Mouse (Mus musculus): ENCODE data around the gene Arhgap44.
A peak's percentile ranks its signal among the peaks of the same experiment; 100 is the strongest.

The Arhgap44 gene

DNA sequence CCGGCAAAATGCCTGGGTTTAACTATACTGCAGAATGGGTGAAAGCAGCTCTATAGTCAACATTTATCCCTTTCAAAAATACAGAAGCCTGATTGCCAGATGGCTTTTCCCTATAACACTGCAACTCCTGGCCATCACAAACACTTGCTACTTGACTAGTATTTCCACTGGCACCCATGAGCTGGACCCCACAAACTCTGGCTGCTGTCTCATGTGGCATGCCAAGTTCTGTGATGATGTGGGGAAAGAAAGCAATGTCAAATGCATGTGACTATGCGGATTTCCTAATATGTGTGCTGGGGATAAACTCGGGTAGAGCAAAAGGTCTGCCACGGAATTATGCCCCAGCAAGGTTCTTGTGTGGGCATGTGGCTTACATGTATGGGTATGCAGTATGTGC lies 156.7 kb downstream of the Arhgap44 start:
- no peak for ATAC-seq (ENCODE audit: low TSS enrichment)

DNA sequence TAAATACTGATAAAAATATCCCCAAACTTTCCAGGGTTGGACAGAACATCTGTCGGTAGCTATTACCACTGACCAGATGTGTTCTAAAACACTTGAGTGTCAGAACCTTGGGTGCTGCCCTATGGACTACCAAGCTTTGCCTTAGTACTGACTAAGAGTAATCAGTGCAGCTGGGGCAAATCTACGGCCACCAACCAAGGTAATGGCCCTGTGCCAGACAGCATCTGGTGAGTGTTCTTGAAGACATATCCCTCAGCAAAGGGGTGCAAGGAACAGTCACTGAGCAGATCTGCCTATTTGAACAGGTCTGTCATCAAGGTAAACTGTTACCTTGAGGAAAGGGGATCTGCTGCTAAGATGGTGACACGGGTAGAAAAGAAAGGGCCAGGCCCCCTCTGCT lies 157.9 kb downstream of the Arhgap44 start:
- no peak for ATAC-seq (ENCODE audit: low TSS enrichment)

DNA sequence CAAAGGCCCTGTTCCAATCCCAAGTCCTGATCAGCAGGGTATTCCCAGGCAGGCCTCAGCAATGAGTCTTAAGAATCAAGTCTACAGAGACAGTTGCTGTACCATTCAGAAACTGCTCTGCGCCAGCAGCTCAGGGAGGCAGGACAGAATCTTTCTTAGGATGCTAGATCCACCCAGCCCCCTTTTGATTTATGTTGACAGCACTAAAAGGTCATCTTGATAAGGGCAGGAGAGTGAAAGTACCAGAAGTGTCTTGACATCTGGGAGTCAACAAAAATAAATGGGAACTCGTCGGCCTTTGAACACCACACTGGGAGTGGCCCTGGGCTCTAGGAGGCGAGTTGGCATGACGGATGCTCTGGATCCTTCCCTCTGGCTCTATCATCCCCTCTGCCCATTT lies 159.2 kb downstream of the Arhgap44 start:
- ATAC-seq (ENCODE audit: low TSS enrichment): no peak

DNA sequence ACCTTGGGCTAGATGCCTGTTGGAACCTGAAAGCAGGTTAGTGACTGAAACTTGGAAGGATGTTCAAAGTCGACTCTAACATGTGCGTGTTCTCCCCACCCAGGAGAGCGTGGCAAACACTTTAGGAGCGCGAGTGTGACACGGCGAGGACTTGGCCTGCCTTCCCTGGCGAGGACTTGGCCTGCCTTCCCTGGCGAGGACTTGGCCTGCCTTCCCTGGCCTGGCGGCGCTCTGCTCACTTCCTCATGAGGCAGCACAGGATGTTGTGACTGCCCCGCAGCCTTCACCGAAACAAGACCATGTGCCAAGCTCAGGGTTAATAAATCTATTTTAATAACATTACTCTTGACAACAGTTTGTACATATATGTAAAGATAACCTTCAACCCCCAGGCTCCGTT lies 161.0 kb downstream of the Arhgap44 start:
- no peak for ATAC-seq (ENCODE audit: low TSS enrichment)

DNA sequence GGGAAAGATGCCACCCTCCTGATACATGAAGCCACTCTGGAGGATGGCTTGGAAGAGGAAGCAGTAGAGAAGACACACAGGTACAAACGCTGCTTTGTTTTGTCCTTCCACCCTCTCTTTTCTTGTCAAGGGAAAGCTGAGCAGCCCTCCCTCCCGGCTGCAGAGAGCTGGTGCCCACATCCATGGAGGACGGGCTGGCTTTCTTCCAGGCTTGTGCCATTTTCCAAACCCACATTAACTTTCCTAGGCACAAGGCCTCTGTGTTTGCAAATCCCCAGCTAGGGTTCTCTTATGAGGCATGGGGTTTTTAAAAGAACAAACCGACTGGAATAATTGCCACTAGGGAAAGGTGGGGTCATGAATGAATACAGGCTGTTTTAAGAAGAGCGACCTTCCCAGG lies 163.1 kb downstream of the Arhgap44 start:
- ATAC-seq (ENCODE audit: low TSS enrichment): peak; percentile 38; the same call in 1 of the 2 replicates

DNA sequence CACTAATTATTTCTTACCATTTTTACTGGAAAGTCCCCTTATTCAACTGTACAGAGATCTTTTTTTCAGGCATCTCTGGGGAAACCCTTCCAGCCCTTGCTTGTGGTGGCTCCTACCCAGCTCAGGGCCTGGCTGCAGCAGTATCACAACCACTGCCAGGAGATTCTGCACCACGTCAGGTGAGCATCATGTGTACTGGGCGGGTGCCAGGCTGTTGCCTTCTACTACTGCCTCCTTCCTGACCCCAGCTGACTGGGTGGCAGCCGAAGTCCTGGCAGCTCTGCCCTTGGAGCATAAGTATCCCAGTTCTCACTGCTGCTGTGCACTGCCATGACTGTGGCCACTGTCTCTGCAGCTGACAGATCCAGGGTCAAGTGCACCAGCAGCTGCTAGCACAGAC lies 164.3 kb downstream of the Arhgap44 start:
- ATAC-seq (ENCODE audit: low TSS enrichment): no peak

DNA sequence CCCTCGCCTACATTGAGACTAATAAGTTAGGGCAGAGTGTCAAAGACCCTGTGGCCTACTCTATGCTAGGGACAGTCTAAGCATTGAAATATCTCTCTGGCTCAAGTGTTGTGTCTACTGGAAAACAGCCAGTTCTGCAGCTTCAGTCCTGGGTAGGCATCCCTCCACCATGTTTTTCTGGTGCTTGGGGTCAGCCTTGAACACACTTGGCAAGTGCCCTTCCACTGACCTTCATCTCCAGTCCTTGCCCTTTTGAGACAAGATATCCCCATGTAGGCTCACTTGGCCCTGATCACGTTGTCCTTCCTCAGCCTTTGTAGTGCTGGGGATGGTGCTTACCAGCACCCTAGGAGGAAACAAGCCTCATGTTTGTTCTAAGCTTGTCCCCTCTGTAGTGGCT lies 174.2 kb downstream of the Arhgap44 start:
- ATAC-seq (ENCODE audit: low TSS enrichment): no peak

DNA sequence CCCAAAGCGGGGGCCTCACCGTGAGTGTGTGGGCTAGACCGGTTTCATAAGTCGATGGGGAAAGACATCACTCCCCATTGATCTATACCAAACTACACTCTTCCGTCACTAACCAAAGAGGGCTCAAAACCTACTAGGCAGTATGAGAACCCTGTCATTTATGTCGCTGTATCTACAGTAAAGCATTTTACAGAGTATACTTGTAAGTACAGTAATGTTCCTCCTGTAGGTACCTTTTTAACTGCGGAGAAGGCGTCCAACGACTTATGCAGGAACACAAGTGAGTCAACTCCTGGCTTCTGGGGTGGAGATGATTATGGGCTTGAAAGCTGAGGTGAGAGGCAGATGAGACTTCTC lies 183.3 kb downstream of the Arhgap44 start:
- ATAC-seq (ENCODE audit: low TSS enrichment): no peak

DNA sequence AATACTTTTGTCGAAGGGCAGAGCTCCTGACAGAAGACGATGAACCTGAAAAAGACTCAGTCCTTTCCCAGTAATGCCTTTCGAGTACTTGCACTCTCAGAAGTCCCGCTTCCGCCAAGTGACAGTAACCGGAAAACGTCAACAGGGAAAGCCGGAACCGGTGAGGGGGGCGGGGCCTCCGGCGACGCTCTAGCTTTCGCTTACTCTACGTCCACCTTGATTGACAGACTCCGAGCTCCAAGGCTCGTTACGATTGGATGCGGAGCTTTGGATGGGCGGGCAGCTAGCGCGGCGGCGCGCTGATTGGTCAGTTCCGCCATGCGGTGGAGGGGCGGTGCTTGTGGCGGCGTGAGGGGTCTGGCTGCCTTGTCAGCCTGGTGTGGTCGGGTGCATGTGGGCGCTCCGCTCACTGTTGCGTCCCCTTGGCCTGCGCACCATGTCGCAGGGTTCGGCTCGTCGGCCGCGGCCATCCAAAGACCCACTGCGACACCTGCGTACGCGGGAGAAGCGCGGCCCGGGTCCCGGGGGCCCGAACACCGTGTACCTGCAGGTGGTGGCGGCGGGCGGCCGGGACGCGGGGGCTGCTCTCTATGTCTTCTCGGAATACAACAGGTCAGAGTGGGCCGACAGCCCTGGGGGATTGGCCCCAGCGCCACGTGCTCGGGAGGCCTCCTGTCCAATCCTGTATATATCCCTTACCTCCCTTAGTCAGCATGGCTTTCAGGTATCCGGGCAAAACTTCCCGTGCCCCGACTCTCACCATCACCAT lies 183.9 kb downstream of the Arhgap44 start, which contains the start of gene Elac2:
TSS of gene Elac2 (plus strand) at position 319 of the 769 bp plus-strand sequence.
- ATAC-seq (ENCODE audit: low TSS enrichment): peak; percentile 100

DNA sequence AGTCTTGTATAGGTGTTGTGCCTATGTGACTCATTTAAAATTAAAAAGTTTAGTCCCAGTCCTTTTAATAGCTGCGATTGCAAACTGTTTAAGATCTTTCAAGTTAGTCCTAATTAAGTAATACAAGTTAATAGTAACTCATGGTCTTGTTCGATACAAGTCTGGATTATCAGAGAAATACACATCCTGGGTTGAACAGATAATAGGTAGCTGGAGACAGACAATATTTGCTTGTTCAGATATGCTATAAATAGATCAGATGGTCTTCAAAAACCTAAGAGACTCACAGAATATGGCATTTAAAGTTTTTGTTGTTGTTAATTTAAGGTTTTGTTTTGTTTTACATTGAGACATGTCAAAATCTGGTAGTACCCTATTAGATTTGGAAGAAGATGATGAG lies 190.3 kb downstream of the Arhgap44 start:
- ATAC-seq (ENCODE audit: low TSS enrichment): no peak

DNA sequence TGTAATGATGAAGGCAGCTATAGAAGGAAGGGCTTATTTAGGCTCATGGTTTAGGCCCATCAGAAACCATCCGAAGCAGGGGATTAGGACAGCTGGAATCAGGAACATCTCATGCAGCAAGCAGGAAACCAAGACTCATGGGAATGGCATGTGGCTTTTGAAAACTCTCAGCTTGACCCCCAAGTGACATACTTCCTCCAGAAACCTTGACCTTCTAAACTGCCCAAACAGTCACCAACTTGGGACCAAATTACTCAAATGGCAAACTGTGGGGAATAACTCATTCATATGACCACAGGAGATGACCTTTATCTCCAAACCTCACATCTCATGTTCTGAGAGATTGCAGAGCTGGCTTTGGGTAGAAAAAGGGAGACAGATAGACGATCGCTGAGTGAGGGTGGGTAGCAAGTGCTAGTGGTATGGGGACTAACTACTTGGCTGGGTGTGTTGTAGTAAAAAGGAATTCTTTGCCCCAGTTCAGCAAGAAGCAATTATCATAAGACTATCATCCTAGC lies 191.2 kb downstream of the Arhgap44 start:
- no peak for ATAC-seq (ENCODE audit: low TSS enrichment)

DNA sequence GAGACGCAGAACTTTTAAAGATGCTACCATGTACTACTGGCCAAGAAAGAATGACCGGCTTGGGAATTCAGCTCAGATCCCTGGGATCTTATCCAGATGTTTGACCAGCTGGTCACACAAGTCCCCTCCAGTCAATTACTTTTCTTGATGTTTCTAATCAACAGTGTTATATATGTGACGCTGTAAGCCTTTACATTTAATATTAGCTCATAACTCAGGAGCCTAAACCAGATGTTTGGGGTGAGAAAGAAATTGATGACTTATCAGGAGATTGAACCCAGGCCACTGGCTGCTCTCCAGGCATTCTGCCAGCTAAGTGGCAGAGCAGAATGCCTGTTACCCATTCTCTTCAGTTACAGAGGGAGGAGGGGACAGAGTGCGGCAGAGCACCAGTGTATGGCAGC lies 193.8 kb downstream of the Arhgap44 start:
- no peak for ATAC-seq (ENCODE audit: low TSS enrichment)

DNA sequence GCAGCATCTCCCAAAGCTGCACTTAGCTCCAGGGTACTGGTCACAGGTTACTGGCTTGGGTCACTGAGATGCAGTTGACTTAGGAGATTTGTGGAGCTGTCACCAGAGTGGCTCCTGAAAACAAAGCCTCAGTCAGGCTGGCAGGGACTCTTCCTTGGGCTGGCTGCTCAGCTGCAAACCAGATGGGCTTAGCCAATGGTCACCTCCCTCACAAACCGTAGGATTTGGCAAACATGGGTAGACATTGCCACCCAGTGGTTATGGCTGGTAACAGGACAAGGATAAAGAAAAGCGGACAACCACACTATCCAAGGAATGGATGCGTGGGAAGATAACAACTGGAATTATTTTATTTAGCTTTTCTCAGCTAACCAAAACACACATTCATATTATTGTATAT lies 194.3 kb downstream of the Arhgap44 start:
- ATAC-seq (ENCODE audit: low TSS enrichment): peak; percentile 97

DNA sequence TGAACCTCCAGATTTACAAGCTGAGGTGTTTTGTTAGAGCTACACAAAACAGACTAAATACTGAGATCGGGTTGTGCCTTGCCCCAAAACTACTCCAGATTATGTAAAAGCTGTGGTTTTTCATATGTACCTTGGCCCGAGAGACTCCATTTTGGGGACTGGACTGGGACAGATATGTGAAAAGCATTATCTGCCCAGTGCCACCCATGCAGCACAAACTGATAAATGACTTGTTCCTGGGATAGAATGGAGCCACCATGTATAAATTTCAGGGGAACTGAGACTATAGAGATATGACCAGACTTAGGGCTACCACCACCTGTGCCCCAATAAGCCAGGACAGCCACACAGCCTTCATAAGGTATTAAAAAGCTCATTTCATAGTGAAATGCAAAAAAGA lies 200.1 kb downstream of the Arhgap44 start:
- no peak for ATAC-seq (ENCODE audit: low TSS enrichment)

DNA sequence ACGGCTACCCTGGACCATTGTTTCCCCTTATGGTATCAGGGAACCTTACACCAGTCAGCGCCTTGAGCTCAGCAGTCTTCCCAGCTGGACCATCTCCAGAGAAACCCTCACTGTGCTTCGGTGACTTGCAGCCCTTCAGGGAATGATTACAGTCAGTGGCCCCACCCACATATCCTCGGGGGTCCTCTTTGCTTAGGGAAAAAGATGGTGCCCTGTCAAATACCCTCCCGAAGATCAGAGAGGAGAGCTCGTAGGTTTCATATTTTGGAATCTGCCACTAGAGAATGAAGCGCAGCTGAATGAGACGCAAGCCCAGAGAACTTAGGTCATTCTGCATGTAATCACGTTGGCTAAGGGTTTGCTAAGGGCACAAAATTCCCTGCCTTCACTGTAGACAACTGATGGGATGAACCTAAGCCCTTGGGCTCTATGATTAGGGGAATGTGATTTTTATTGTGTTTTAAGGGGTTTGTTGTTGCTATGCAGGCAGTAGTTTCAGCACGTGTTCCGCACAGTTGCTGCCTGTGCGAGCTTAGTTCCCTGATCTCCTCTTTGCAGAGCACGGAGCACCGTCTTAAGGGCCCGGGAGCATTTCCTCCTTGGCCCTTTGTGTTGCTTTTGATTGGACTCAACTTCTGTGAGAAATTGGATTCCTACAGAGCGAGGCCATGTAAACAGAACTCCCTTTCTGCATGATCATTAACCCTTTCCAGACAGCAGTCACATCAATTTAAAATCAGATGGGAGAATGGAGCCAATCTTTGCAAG lies 205.6 kb downstream of the Arhgap44 start:
- peak; percentile 73 for ATAC-seq (ENCODE audit: low TSS enrichment)
